Mouse (Mus musculus) T-cell, adult 2 months (primary cell): ENCODE measurements around the gene Zfp955a.
"Not testable (repeated sequence)": the region's sequence is repeated elsewhere in the genome, so short reads cannot be mapped to it uniquely, and the experiment has no call there.

Source experiments
- DNase-seq: peaks from one replicate; pipeline ENCODE4 v3.0.0; 2022; ENCODE audit warnings: low spot score

The Zfp955a gene

GRCm38 (mm10) chr17:33254530-33255318 is at the start of gene Zfp955a:
Gene Zfp955a, minus strand, starts transcription at chr17:33255145.
- not testable (repeated sequence) for DNase-seq

- not testable (repeated sequence) for DNase-seq
These were observed 34.9 kb upstream of the Zfp955a start for GRCm38 (mm10) chr17:33289876-33290149.

GRCm38 (mm10) chr17:33289039-33289875 is 34.3 kb upstream of the Zfp955a start, which contains the start of gene Zfp955b:
Gene Zfp955b, plus strand, starts transcription at chr17:33289544.
- not testable (repeated sequence) for DNase-seq

- no peak for DNase-seq
These were observed 14.0 kb upstream of the Zfp955a start for GRCm38 (mm10) chr17:33268907-33269306.

GRCm38 (mm10) chr17:33264376-33264775 is 9.4 kb upstream of the Zfp955a start, which contains the start of gene Olfr63:
Gene Olfr63, plus strand, starts transcription at chr17:33264676.
- no peak for DNase-seq

- DNase-seq = not testable (repeated sequence)
These were observed 343 bp upstream of the Zfp955a start for GRCm38 (mm10) chr17:33255319-33255657.

- DNase-seq = not testable (repeated sequence)
These were observed 18.3 kb downstream of the Zfp955a start for GRCm38 (mm10) chr17:33236646-33237045.

- DNase-seq = no peak
These were observed 33.4 kb downstream of the Zfp955a start, which contains the start of gene Olfr1564 for GRCm38 (mm10) chr17:33221590-33221989. Gene Olfr1564, minus strand, starts transcription at chr17:33221690.

GRCm38 (mm10) chr17:33191002-33191401 is 63.9 kb downstream of the Zfp955a start, which contains the start of gene Olfr239:
Gene Olfr239, plus strand, starts transcription at chr17:33191302.
- DNase-seq = not testable (repeated sequence)
